ENCODE assay signal across 20 mouse cellular contexts in genomic region chr19:56734033-56734572, GRCm38 (mm10). TPM values are rescaled to one million over a fixed set of nuclear protein-coding genes. Genes with fewer than 3 reads are reported as not detected.
DNase-seq lines count a peak whose midpoint lies in the region; ATAC-seq and TF ChIP-seq lines count a peak whose summit lies in the region.
"Had no signal": no experiment of that assay in that cellular context is flagged by ENCODE, and none has a peak within 500 bp of the region (broad histone marks: within the 10 kb centered on the region; RNA-seq: fewer than 3 reads in every experiment).

No protein-coding gene starts in this region.

- peaks cover 6% of the 10 kb centered on the region for H3K4me1 ChIP-seq in heart, postnatal 0 days (ENCODE audit: control insufficient read depth, insufficient read depth)
- H3K4me1 ChIP-seq in lung, postnatal 0 days (ENCODE audit: insufficient read depth, low read depth, low read length), result no peaks in the 10 kb centered on the region
- H3K4me1 ChIP-seq: kidney, embryonic 15.5 days; limb, embryonic 15.5 days; midbrain, embryonic 15.5 days had no signal

- WGBS in heart, postnatal 0 days, result 62% methylated on average over 7 of the region's 7 CpGs
- 70% methylated on average over 7 of the region's 7 CpGs for WGBS in lung, postnatal 0 days

- TF ChIP-seq POLR2A in brain, embryonic 14.5 days (IDR thresholded peaks at IDR 0.05; ENCODE audit: borderline replicate concordance, extremely low read depth, insufficient read depth, insufficient read length, poor library complexity, severe bottlenecking), result no peak

- H3K4me3 ChIP-seq in heart, postnatal 0 days (ENCODE audit: low read depth, low read length), result no peak overlapping the region
- H3K4me3 ChIP-seq in lung, postnatal 0 days (ENCODE audit: low read depth, low read length), result no peak overlapping the region
- H3K4me3 ChIP-seq: erythroblast, embryonic 14.5 days; forebrain, embryonic 15.5 days; kidney, embryonic 15.5 days; limb, embryonic 15.5 days; midbrain, embryonic 15.5 days had no signal

- no peaks in the 10 kb centered on the region for H3K27me3 ChIP-seq in heart, postnatal 0 days (ENCODE audit: control insufficient read depth, insufficient read depth, low read length)
- no peaks in the 10 kb centered on the region for H3K27me3 ChIP-seq in lung, postnatal 0 days (replicated peaks; ENCODE audit: insufficient read depth, low read length)
- H3K27me3 ChIP-seq in splenic B cell, adult 2 months (ENCODE audit: control insufficient read depth, insufficient read depth, low read length, poor library complexity, severe bottlenecking), result no peaks in the 10 kb centered on the region
- H3K27me3 ChIP-seq: forebrain, embryonic 15.5 days; midbrain, embryonic 15.5 days had no signal

- no peak overlapping the region for H3K27ac ChIP-seq in heart, postnatal 0 days (ENCODE audit: low read depth)
- H3K27ac ChIP-seq in lung, postnatal 0 days (ENCODE audit: low read length), result no peak overlapping the region
- H3K27ac ChIP-seq: forebrain, embryonic 15.5 days; kidney, embryonic 15.5 days; limb, embryonic 15.5 days; midbrain, embryonic 15.5 days had no signal

- no peak for TF ChIP-seq EP300 in heart, postnatal 0 days (IDR thresholded peaks at IDR 0.05; ENCODE audit: low read depth)
- TF ChIP-seq EP300 in lung, postnatal 0 days (IDR thresholded peaks at IDR 0.05), result no peak

- peak; percentile 33; the same call in 1 of the 2 replicates for ATAC-seq in heart, postnatal 0 days (ENCODE audit: insufficient read depth, low read depth)
- ATAC-seq in lung, postnatal 0 days, result no peak; the same call in 1 of the 2 replicates
- ATAC-seq in CD4-positive, CD25-positive, alpha-beta regulatory T cell, adult 4 months, result no peak
- ATAC-seq: forebrain, embryonic 15.5 days; midbrain, embryonic 15.5 days had no signal

- H3K36me3 ChIP-seq in heart, postnatal 0 days (replicated peaks; ENCODE audit: control insufficient read depth, insufficient read depth, low read length), result no peaks in the 10 kb centered on the region
- H3K36me3 ChIP-seq in lung, postnatal 0 days (ENCODE audit: insufficient read depth, low read length), result no peaks in the 10 kb centered on the region
- H3K36me3 ChIP-seq in splenic B cell, adult 2 months (ENCODE audit: control insufficient read depth, insufficient read depth, low read length, poor library complexity, severe bottlenecking), result no peaks in the 10 kb centered on the region
- H3K36me3 ChIP-seq: forebrain, embryonic 15.5 days; kidney, embryonic 15.5 days; limb, embryonic 15.5 days; midbrain, embryonic 15.5 days had no signal

- intact Hi-C loops in heart, postnatal 36 days (cut with DNase I), result no loop called here

- no peak overlapping the region for H3K4me2 ChIP-seq in heart, postnatal 0 days (ENCODE audit: low read depth, low read length)
- no peak overlapping the region for H3K4me2 ChIP-seq in lung, postnatal 0 days (replicated peaks; ENCODE audit: low read depth, low read length)
- H3K4me2 ChIP-seq: forebrain, embryonic 15.5 days; kidney, embryonic 15.5 days; limb, embryonic 15.5 days; midbrain, embryonic 15.5 days had no signal

- TF ChIP-seq CTCF in heart, postnatal 0 days (IDR thresholded peaks at IDR 0.05; ENCODE audit: low read depth), result peak; percentile 49
- TF ChIP-seq CTCF in lung, postnatal 0 days (IDR thresholded peaks at IDR 0.05), result peak; percentile 56
- peak; percentile 16; the same call in 1 of the 2 replicates for TF ChIP-seq CTCF in brain, embryonic 14.5 days (IDR thresholded peaks at IDR 0.05; ENCODE audit: borderline replicate concordance, extremely low read depth, insufficient read depth, insufficient read length)

- no peak for DNase-seq in heart, postnatal 0 days (ENCODE audit: low spot score)
- no peak for DNase-seq in heart, postnatal 36 days
- no peak for DNase-seq in lung, postnatal 0 days (ENCODE audit: low spot score)
- DNase-seq in lung, postnatal 14 days, result no peak
- no peak for DNase-seq in brain, embryonic 14.5 days (ENCODE audit: low read depth)
- DNase-seq in splenic B cell, adult 2 months (ENCODE audit: low read depth, low spot score), result peak; percentile 49
- DNase-seq in kidney, postnatal 10 days, result no peak
- DNase-seq: adrenal gland, postnatal 10 days; cerebellum, adult 18-20 months; cerebellum, postnatal 36 days; lung, adult 18-20 months; spleen, adult 18-20 months; thymus, postnatal 14 days had no signal

- no peak overlapping the region for H3K9ac ChIP-seq in heart, postnatal 0 days (replicated peaks; ENCODE audit: low read depth, low read length)
- H3K9ac ChIP-seq in lung, postnatal 0 days (replicated peaks; ENCODE audit: low read depth), result no peak overlapping the region
- H3K9ac ChIP-seq: forebrain, embryonic 15.5 days; kidney, embryonic 15.5 days; limb, embryonic 15.5 days; midbrain, embryonic 15.5 days had no signal

- H3K9me3 ChIP-seq in heart, postnatal 0 days (replicated peaks; ENCODE audit: control insufficient read depth, low read length), result no peaks in the 10 kb centered on the region
- H3K9me3 ChIP-seq in lung, postnatal 0 days (ENCODE audit: low read length), result no peaks in the 10 kb centered on the region
- H3K9me3 ChIP-seq: forebrain, embryonic 15.5 days; kidney, embryonic 15.5 days; limb, embryonic 15.5 days; midbrain, embryonic 15.5 days had no signal

RNA-seq across cellular contexts. Expression of gene Adrb1, which starts 12.1 kb away (rescaled TPM):
- 30.2 and 31.3 TPM in 2 replicates for total RNA-seq in heart, postnatal 0 days (2014; rRNA removed; ENCODE audit: low replicate concordance)
- 10.9 and 11.7 TPM in 2 replicates for polyA plus RNA-seq in heart, postnatal 0 days (2015; fragmentation: Nextera tagmentation; extraction: Ambion mirVana)
- total RNA-seq in heart, postnatal 36 days (2021), result 10 to 100 TPM; 22.5 to 27.4 TPM
- polyA plus RNA-seq in lung, postnatal 0 days (2015; fragmentation: Nextera tagmentation; extraction: Ambion mirVana), result 12.6 and 14.7 TPM in 2 replicates
- polyA plus RNA-seq in brain, embryonic 14.5 days (2012; rRNA removed), result 2.0 and 3.0 TPM in 2 replicates
- polyA plus RNA-seq in CD4-positive, CD25-positive, alpha-beta regulatory T cell, adult 4 months (2017; shearing (Covaris generic)), result not detected
- total RNA-seq: MEL had no signal
